Mouse (Mus musculus) activated CD4-positive, CD25-positive, alpha-beta regulatory T cell, adult 4 months (primary cell): ENCODE results near the gene Tsc22d1. TPM values are rescaled to one million over a fixed set of nuclear protein-coding genes. Genes with fewer than 3 reads are reported as not detected.

Source experiments
- ATAC-seq: one replicate; pipeline ENCODE4 v1.8.0; 2017
- polyA plus RNA-seq, 2 experiments: library from polyadenylated mRNA; unstranded; fragments of 100-300 nt; shearing (Covaris generic); gene quantifications; one replicate each; pipeline ENCODE4 v1.2.1; 2017

Gene Tsc22d1
- polyA plus RNA-seq, 2 experiments from 2014 or later: 6.8 to 7.5 TPM

DNA sequence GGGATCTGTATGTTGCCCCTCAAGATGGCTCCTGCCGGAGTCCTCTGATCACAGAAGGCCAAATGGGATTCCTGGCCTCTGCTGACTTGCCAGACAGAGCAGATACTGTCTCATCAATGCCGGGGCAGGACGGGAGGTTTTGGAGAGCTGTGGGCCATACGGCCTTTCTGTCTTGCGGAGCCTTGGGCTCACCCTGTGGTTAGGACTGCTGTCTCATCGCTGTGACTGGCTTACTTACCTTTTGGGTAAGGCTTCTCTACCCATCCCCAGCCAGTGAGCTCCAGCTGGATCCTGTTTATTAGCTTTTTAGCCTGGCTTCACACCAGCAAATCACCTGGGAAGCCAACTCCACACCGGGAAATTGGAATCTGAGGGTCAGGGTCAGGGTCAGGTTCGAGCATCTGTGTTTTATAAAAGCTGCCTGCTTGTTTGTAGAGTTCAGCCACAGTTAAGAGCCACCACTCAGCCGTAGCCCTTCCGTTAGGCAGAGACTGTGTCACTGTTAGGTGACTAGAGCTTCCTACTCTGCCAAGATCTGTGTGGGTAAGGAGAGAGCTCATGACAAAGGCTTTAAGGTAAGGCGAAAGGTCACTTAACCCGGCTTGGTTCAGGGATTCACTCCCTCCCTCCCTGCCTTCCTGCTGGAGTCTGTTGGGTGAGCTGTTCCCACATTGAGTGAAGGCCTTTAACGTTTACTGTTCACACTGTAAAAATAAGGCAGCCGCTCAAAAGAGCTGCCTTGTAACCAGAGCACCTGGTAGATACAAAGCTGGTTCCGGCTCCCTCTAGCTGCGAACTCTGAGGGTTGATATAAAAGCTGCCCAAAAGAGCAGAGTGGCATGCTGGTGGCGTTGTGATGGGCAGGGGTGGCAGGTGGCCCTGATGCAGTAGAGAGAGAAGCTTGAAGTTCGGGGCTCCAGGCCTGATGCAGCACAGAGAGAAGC is 73.6 kb downstream of the Tsc22d1 start:
- no peak for ATAC-seq

DNA sequence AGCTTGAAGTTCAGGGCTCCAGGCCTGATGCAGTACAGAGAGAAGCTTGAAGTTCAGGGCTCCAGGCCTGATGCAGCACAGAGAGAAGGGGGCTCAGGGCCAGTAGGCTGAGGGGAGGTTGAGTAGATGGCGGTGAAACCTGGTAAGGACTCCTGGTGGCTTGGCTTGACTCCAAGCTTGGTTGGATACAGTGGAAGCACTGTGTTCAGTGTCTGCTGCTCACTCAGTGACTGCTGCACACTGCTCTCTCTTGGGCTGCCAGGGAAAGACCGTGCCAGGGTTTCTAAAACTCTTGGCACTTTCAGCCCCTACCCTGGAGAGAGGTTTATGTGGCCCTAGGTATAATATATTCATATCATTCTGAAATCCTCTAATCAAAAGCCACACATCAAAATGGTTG is 74.4 kb downstream of the Tsc22d1 start:
- no peak for ATAC-seq

DNA sequence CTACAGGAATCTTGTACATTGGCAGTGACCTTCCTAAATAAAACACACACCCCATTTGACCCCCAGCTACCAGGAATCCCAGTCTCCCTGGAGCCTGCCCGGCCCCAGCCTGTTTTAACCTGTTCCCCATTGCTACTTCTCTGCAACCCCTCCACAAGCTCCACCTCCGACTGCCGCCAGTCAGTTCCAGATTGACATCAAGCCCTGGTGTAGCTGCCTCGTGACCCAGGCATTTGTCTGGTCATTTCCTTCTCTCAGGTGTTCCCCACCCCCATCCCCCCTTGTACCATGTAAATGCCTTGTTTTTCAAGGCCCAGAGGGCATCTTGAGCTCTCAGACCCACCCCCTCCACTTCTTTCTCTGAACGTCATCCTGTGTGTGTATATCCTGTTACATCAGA is 80.3 kb downstream of the Tsc22d1 start:
- no peak for ATAC-seq

DNA sequence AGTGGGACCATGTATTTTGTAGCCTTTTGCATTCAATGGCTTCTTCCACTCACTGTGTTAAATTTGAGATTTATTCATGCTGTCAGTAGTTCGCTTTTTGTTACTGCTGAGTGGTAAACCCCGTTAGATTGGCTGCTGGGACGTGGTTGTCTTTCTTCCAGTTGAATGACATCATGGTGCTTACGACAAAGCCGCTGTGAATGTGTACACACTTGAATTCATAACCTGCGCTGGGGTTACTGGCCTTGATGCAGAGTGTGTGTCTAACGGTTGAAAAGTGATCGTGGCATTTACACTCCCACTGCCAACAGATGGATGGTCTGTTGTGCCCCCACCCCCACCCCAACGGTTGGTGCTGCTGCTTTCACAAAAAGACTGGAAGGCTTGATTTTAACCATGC is 82.4 kb downstream of the Tsc22d1 start:
- ATAC-seq: no peak

DNA sequence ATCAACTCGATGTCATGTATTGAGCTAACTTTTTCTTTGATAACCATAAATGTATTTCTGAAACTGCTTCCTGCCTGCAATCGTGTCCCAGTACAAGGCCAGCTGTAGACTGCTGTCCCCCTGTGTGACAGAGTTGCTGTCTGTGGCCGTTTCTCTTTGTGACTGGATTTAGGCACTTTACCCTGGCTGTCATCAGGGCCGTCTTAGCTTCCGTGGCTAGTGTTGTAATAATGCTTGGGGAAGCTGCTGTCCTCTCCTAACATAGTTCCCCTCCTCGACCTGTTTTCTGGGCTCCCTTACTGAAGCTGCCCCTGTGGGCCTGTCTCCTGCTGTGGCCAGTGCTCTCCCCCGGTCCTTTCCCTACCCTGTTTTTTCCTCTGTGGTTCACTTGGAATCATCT is 83.4 kb downstream of the Tsc22d1 start:
- ATAC-seq: no peak

DNA sequence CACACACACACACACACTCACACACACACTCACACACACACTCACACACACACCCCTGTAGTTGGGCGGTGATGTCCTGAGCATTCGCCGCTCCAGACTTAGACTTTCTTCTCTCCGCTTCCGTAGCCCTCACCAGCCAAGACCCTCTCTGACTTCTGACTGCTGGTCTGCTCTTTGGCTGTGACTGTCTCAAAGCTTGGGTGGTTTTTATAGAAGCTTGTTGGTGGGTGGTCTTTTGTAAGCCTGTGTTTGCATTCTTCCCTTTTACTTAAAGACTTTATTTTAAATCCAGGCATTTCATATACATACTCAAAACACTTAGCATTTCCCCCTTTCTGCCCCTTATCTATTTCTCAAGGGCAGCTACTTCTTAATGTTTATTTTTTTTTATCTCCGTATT is 84.7 kb downstream of the Tsc22d1 start:
- no peak for ATAC-seq

DNA sequence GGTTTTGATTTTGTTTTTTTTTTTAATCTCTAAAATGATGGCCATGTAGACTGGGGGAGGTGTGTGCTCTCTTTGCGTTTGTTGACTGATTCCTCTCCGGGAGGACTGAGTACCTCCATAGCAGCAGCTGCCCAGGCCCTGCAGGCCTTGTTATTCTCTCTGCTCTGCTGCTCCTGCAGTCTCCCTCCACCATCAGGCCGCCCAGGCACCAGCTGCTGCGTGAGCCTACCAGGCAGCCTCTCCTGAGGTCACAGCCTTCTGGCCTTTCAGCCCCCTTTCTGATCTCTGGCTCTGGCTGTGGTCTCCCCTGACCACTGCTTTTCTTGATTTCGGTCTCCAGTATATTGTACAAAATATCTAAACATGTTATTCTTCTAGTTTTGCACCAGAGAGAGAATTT is 85.3 kb downstream of the Tsc22d1 start:
- ATAC-seq: no peak

DNA sequence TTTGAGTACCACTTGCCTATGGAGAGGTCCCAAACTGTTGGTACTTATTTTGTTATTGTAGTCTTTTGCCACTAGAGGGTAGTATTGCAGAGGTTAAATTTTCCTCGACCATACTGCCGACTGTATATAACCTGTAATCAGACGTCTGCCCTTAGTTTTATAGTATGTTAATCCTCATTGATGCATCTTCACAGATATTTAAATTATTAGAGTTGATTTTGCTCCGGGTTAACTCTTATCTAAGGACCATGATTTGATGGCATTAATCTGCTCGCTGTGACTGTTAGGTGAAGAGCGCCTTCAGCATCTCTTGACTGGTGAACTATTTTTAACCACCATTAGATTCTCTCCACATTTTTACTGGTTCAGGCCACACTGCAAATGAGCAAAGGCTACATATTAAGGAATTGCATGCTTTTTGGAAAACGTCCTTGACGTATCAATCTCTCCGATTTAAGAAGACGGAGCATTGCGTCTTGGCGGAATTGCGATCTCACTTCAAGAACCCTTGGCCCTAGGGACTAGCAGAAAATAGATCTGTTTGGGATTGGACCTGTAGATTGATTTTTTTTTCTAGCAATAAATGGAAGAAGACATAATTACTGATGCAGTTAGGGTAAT is 88.6 kb downstream of the Tsc22d1 start:
- no peak for ATAC-seq

DNA sequence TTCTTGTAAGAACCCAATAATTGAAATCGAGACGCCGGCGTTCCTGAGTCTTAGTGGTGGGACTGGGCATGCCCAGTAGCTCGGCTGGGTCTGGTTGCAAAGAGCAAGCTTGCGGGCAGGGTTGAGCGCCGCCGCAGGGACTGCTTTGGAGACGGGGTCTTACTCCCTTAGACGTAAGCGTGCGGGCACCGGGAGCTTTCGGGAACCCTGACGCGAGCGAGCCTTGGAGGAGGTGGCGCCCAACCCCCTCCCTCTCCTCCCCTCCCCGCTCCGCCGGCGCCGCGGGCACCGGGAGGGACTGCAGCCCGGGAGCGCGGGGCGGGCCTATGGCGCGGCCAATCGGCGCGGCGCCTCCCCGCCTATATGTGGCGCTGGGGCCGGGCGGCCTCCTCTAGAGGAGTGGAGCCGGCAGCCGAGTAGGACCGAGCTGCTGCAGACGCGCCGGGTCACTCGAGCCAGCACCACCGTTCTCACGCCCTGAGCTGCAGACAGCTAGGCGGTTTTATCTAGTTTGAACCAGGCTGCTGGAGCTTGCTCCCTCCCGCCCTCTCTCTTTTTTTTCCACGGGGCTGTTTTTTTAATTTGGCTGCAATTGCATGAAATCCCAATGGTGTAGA is 89.5 kb downstream of the Tsc22d1 start:
- ATAC-seq: peak; percentile 83

DNA sequence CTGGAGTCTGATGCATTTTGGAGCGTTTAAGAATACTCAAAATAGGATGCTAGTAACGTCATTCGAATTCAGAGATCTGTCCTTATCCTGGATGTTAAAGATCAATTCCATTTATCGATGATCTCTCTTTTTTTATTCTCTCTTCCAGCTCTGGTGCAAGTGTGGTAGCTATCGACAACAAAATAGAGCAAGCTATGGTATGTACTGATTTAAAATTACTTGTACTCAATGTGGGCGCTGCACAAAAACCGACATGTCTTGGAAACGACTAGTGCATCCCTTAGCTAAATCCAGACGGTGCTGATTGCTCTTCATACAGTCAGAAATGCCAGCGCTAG is 90.3 kb downstream of the Tsc22d1 start:
- no peak for ATAC-seq

DNA sequence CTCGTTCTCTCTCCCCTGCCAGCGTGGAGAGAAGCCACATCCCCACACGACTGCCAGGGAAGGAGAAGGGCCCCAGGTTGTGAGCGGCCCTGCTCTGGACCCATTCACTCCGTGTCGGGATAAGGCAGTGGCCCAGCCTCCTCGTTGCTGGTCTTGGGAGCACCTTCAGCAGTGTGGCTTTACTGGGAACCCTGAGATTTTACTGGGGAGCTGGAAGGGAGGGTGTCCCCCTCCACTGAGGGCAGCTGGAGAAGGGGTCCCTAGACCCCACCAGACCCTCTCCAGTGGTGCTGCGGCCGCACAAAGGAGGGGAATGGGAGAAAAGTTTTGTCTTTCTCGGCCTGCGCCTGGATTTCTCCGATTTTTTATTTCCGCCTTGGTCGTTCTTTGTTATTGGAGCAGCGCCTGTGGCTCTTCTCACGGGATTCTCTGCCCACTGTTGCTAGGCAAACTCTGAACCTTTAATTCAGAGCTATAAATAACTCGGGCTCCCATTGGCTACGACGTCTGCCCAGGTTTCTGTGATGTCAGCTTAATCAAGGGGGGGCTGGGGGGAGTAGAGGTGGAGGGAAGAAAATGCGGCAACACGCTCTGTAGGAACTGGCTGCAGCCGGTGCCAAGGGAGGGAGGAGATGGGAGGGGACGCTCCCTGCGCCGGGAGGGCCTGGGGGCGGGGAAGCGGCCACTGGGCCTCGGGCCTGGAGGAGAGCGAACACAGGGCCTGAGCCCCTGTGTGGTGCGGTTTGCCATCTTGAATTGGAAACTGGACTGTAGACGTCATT is 90.9 kb downstream of the Tsc22d1 start:
- no peak for ATAC-seq

DNA sequence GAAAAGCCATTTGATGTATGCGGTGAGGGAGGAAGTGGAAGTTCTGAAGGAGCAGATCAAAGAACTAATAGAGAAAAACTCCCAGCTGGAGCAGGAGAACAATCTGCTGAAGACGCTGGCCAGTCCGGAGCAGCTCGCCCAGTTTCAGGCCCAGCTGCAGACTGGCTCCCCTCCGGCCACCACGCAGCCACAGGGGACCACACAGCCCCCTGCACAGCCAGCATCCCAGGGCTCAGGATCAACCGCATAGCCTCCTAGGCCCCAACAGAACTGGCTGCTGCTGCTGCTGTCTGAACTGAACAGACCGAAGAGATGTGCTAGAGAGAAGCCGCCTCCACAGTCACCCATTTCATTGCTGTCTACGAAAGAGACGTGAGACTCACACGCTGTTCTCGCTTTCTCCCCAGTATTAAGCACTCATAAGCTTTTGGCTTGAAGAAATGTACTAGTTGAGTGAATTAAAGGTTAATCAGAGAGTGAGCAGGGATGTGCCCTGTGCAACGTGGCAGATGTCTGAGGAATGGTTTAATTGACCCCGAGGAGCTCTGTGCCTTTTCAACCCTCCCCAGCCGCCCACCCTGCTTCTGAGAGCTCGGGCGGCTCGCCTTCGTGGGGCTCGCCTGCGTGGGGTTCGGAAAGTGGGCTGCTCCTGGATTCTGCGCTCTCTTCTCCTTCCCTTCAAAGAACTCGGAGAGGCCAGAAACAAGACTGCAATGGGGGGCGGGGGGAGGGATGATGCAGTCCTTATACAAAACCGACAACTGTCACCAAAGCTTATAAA is 91.9 kb downstream of the Tsc22d1 start:
- no peak for ATAC-seq

DNA sequence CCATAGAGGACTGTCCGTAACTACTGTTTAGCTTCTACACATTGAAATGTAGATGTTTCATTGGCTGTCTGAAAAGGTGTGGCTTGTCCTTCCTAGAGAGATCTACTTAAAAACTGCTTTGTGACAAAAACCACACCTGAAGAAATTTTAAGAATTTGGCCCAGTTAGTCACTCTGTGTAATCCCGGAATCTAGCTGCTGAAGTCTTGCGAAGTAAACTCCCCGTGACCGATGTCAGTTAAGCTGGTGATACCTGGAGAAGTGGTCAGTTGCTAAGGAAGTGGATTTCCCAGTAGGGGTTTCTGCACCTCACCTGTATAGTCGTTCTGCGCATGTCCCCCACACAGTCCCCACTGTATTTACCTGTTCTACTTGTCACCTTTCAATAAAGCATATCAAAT is 92.6 kb downstream of the Tsc22d1 start:
- no peak for ATAC-seq

DNA sequence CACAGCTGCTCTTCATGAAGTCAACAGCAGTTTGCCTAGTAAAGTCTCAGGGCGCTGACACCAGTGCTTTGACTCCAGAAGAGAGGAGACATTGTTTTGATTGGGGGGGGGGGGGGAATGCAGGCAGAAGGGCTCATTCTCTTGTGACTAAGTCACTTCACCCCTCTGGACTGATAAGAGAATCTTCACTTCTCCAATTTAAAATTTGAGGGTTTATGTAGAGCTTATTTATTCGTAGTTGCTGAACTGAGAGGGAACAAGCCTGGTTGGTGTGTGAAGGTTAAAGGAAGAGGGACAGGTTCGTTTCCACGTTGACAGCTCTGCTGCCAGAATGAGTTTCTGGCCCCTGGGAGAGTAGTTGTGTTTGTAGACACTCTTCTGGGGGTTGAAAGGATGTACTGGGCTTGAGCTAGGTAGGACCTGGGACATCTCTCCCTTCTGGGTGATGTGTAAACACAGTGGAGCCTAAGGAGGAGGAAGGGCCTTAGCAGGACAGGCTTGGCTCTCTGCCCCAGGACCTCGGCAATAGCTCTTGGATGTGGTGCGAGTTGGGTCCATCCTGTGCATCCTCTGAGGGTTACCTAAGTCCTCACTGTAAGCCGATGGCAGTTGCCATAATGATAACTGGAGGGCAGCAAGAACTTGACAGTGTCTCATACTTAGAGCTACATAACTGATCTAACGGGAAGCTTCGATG is 93.2 kb downstream of the Tsc22d1 start:
- no peak for ATAC-seq

DNA sequence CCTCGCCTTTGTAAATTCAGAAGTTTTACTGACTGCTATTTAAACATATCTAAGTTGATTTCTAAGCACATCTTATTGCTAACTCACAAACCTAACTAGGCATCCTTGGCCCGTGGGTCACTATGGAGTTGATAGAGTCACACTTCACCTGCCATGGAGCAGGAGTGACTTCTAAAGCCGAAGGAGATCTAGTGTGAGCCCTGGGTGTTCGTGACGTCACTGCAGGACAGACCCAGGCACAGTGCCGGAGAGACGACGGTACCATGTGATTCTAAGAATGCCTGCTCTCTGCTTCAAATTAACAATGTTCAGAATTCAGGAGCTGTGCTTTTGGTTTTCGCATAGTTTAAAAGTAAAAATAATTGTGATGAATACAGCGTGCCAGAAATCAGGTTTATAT is 93.9 kb downstream of the Tsc22d1 start:
- no peak for ATAC-seq

DNA sequence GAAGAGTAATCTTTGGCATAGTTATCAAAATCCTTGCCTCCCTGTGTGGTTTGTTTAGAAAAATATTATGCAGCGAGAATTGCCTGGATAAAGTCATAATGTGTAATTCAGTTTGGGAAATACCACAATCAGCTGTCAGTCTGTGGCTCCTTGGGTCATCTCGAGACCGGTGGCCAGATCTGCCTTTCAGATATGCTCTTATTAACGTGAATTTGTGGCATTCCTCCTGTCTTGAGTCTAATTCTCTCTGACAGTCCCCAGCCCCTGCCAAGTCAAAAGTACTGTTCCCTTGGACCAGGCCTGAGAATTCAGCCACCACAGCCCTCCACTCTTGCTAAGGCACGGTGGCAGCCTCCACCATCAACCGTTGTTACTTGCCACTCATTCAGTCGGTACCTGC is 97.2 kb downstream of the Tsc22d1 start:
- no peak for ATAC-seq

DNA sequence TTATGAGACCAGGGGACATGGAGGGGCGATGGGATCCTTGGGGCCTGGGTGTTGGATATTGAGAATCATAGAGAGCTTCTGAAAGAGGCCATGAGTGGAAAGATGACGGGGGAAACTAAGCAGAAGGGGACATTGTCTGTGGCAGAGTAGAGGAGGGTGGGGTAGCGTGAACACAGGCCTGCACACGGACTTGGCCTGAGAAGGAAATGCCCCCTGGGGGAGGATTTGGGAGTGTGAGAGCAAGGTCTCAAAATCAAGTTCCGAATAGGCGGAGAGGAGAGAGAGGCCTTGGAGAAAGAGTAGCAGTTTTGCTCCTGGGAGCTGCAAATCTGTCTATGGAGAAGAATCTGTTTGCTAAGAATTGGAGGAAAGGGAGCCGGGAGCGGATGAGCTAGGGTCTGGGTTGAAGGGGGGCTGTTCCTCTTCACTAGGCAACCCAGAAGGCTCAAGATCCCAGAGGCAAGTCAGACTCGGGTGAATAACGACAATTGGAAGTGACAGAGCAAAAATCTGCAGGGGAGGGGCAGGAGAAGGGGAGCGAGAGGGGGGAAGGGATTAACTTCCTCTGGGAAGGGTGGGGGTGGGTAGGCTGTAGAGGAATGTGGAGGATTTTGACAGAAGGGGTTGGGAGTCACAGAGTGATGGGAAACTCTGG is 98.8 kb downstream of the Tsc22d1 start:
- ATAC-seq: no peak

DNA sequence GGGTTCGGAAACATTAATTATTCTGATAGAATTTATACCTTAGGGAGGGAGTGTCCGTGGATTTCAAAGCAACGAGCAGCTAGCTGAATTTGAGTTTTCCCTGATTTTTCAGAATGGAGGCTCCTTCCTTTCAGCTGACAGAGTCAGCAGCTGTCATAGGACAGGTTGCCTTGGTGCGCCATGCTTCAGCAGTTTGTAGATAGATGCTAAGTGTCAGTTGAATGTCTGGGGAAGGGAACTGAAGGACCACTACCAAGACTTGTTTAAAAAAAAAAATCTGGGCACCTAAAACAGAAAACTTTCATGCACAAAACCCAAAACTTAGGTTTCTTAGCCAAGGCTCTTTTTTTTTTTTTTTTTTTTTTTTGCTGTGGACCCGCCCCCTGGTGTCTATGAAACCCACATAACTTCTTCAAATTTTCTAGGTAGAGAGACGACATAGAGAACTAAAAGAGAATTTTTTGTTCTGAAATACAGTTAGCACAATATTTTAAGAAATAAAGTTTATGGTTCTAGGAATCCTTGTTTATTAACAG is 99.4 kb downstream of the Tsc22d1 start:
- ATAC-seq: no peak

DNA sequence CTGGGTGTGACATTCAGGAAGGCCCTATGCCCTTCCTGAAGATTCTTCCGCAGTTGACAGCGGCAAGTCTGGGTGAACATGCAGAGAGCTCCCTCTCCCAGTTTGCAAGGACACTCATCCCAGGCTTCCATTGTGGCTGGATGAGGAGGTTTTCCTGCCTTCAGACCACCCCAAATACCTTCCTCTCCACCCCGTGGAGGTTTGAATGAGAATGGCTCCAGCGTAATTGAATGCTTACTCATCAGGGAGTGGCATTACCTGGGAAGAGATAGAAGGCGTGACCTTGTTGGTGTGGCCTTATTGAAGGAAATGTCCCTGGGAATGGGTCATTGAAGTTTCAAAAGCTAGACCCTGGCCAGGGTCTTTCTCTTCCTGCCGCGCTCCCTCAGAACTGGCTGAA is 100.9 kb downstream of the Tsc22d1 start:
- no peak for ATAC-seq

DNA sequence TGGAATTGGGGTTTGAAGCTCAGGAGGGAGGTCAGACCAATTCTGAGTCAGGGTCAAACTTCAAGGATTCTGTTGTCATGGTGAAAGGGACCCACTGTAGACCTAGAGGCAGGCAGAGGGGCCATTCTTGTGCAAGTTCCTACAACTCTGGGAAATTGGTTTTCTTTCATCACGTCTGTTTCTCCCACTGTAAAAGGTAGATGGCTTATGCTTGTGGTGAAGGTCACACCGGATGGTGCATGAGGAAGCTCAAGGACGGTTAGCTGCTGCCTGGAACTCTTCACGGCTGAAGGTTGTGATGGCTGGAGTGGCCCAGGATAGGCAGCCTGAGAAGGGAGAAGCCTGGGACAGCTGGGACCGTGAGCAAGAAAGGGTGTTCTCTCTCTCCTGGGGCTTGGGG is 103.5 kb downstream of the Tsc22d1 start:
- ATAC-seq: no peak

DNA sequence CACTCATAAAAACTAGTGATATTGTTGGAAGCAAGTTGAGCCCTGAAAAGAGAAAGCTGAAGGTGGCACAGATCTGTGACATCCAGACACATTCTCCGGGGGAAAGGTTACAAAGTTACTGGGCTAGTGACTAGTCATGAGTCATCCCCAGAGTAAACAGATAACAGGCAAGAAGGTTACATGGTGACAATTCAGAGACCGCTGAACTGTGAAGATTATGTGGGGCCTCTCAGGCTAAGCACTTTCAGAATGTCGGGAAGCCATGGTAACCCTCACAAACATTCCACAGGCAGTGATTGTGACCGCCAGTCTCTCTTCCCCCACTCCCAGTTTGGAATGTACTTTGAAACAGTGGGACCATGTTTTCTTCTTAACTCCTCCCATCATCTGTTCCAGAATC is 105.8 kb downstream of the Tsc22d1 start:
- ATAC-seq: no peak
